8 mouse cellular contexts compared by ENCODE assay signal in genomic region chr8:120491166-120491793, GRCm38 (mm10).
DNase-seq lines count a peak whose midpoint lies in the region; ATAC-seq and TF ChIP-seq lines count a peak whose summit lies in the region.

No protein-coding gene starts in this region.

- WGBS in lung, postnatal 0 days: 70% methylated on average over 5 of the region's 5 CpGs
- 65% methylated on average over 5 of the region's 5 CpGs for WGBS in forebrain, embryonic 15.5 days
- WGBS in limb, embryonic 14.5 days: 68% methylated on average over 5 of the region's 5 CpGs
- WGBS in stomach, postnatal 0 days: 68% methylated on average over 5 of the region's 5 CpGs

- H3K9me3 ChIP-seq in lung, postnatal 0 days (ENCODE audit: low read length): no peaks in the 10 kb centered on the region
- no peaks in the 10 kb centered on the region for H3K9me3 ChIP-seq in forebrain, embryonic 15.5 days
- no peaks in the 10 kb centered on the region for H3K9me3 ChIP-seq in limb, embryonic 14.5 days (ENCODE audit: control insufficient read depth, low read length)
- H3K9me3 ChIP-seq in stomach, postnatal 0 days (ENCODE audit: control insufficient read depth, low read length): no peaks in the 10 kb centered on the region

- no peak for TF ChIP-seq POLR2A in limb, embryonic 14.5 days (IDR thresholded peaks at IDR 0.05; ENCODE audit: borderline replicate concordance, extremely low read depth, insufficient read depth, insufficient read length)

- intact Hi-C loops in left cerebral cortex, postnatal 36 days (cut with DNase I): no loop called here

- H3K36me3 ChIP-seq in lung, postnatal 0 days (ENCODE audit: insufficient read depth, low read length): no peaks in the 10 kb centered on the region
- no peaks in the 10 kb centered on the region for H3K36me3 ChIP-seq in forebrain, embryonic 15.5 days
- no peaks in the 10 kb centered on the region for H3K36me3 ChIP-seq in limb, embryonic 14.5 days (ENCODE audit: control insufficient read depth, insufficient read depth, low read length)
- no peaks in the 10 kb centered on the region for H3K36me3 ChIP-seq in stomach, postnatal 0 days (ENCODE audit: control insufficient read depth, insufficient read depth, low read length)

- H3K9ac ChIP-seq in lung, postnatal 0 days (replicated peaks; ENCODE audit: low read depth): no peak overlapping the region
- H3K9ac ChIP-seq in forebrain, embryonic 15.5 days (replicated peaks): peak overlapping the region; percentile 84
- H3K9ac ChIP-seq in limb, embryonic 14.5 days (ENCODE audit: low read depth, low read length, severe bottlenecking): no peak overlapping the region
- no peak overlapping the region for H3K9ac ChIP-seq in stomach, postnatal 0 days (ENCODE audit: low read length)

- peaks cover 45% of the 10 kb centered on the region for H3K4me1 ChIP-seq in lung, postnatal 0 days (ENCODE audit: insufficient read depth, low read depth, low read length)
- H3K4me1 ChIP-seq in forebrain, embryonic 15.5 days: peaks cover 72% of the 10 kb centered on the region
- peaks cover 70% of the 10 kb centered on the region for H3K4me1 ChIP-seq in limb, embryonic 14.5 days (ENCODE audit: control insufficient read depth, insufficient read depth, low read length)
- no peaks in the 10 kb centered on the region for H3K4me1 ChIP-seq in stomach, postnatal 0 days (replicated peaks; ENCODE audit: control insufficient read depth, insufficient read depth)

- no peak for TF ChIP-seq EP300 in lung, postnatal 0 days (IDR thresholded peaks at IDR 0.05)
- TF ChIP-seq EP300 in stomach, postnatal 0 days (optimal IDR thresholded peaks at IDR 0.05): no peak

- no peaks in the 10 kb centered on the region for H3K27me3 ChIP-seq in lung, postnatal 0 days (replicated peaks; ENCODE audit: insufficient read depth, low read length)
- H3K27me3 ChIP-seq in forebrain, embryonic 15.5 days: no peaks in the 10 kb centered on the region
- peaks cover 46% of the 10 kb centered on the region for H3K27me3 ChIP-seq in limb, embryonic 14.5 days (ENCODE audit: control insufficient read depth, insufficient read depth, low read length)
- H3K27me3 ChIP-seq in stomach, postnatal 0 days (ENCODE audit: control insufficient read depth, insufficient read depth, low read length): no peaks in the 10 kb centered on the region

- TF ChIP-seq CTCF in lung, postnatal 0 days (IDR thresholded peaks at IDR 0.05): peak; percentile 33
- TF ChIP-seq CTCF in stomach, postnatal 0 days (IDR thresholded peaks at IDR 0.05; ENCODE audit: low read depth): peak; percentile 19; the same call in 1 of the 2 replicates

- DNase-seq in lung, postnatal 0 days (ENCODE audit: low spot score): no peak
- no peak for DNase-seq in lung, postnatal 10 days
- DNase-seq in limb, embryonic 14.5 days (ENCODE audit: low spot score): no peak
- DNase-seq in stomach, postnatal 0 days (ENCODE audit: low spot score): no peak
- DNase-seq in thymus, adult 18-20 months: no peak
- no peak for DNase-seq in left cerebral cortex, postnatal 36 days (ENCODE audit: low spot score in 2 of 2)

- ATAC-seq in lung, postnatal 0 days: no peak
- no peak for ATAC-seq in forebrain, embryonic 15.5 days (replicated peaks)
- ATAC-seq in limb, embryonic 14.5 days (ENCODE audit: low FRiP score, low read depth): no peak
- no peak for ATAC-seq in stomach, postnatal 0 days (ENCODE audit: low FRiP score, low TSS enrichment)
- no peak for ATAC-seq in megakaryocyte progenitor cell, adult 5-6 weeks (replicated peaks; ENCODE audit: poor library complexity)

- peak overlapping the region; percentile 80 for H3K4me3 ChIP-seq in lung, postnatal 0 days (ENCODE audit: low read depth, low read length)
- peak overlapping the region; percentile 91 for H3K4me3 ChIP-seq in forebrain, embryonic 15.5 days
- no peak overlapping the region for H3K4me3 ChIP-seq in limb, embryonic 14.5 days (replicated peaks; ENCODE audit: low read length)
- 0 out of 2 replicates have a peak overlapping the region, but pooled peaks have one; percentile 75 for H3K4me3 ChIP-seq in stomach, postnatal 0 days (ENCODE audit: low read depth, low read length)

- H3K4me2 ChIP-seq in lung, postnatal 0 days (replicated peaks; ENCODE audit: low read depth, low read length): peak overlapping the region; percentile 99
- peak overlapping the region; percentile 87 for H3K4me2 ChIP-seq in forebrain, embryonic 15.5 days (replicated peaks)
- H3K4me2 ChIP-seq in limb, embryonic 14.5 days (replicated peaks; ENCODE audit: low read depth, low read length, severe bottlenecking): peak overlapping the region; percentile 95
- H3K4me2 ChIP-seq in stomach, postnatal 0 days (replicated peaks; ENCODE audit: low read depth): peak overlapping the region; percentile 98

- peak overlapping the region; percentile 62 for H3K27ac ChIP-seq in lung, postnatal 0 days (ENCODE audit: low read length)
- H3K27ac ChIP-seq in forebrain, embryonic 15.5 days (replicated peaks): no peak overlapping the region
- no peak overlapping the region for H3K27ac ChIP-seq in limb, embryonic 14.5 days (replicated peaks; ENCODE audit: low read depth, low read length)
- H3K27ac ChIP-seq in stomach, postnatal 0 days (replicated peaks): peak overlapping the region; percentile 69

Comparison
In these comparisons a context has a peak if more than half of its experiments do, and no peak if none do; other contexts are left out.
1. H3K27ac ChIP-seq: peak in lung, postnatal 0 days (single experiment) and stomach, postnatal 0 days (single experiment); none in forebrain, embryonic 15.5 days (single experiment) and limb, embryonic 14.5 days (single experiment).
2. Peak in every context shown above with its lines, with median percentiles within 50 percentile points of each other: H3K4me2 ChIP-seq.